In the genomic region with DNA sequence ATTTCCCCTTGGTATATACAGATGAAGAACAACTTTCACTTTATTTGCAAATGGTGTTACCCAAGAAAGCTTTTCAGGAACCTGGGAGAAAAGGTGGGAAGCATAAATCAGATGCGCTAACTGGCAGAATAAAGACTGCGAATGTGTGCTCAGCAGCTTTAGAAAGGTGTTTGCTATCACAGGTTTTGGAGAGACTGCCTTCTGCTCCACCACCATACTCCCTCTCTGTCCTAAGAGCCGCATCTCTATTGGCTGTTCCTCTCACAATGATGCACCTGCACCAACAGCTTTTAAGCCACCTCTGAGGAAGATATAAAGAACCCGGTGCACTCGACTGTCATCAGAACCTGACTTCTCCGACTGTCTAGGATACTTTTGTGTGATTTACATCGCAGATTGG, we compare ENCODE assay signal across 21 mouse cellular contexts.
"Had no signal": no experiment of that assay in that cellular context is flagged by ENCODE, and none has a peak within 500 bp of the region (broad histone marks: within the 10 kb centered on the region; RNA-seq: fewer than 3 reads in every experiment).

No protein-coding gene starts in this region.

- DNase-seq: heart, postnatal 10 days; heart, postnatal 14 days; heart, postnatal 36 days; heart, postnatal 4 days; kidney, adult 11 months; kidney, adult 18-20 months; kidney, adult 2 months; kidney, adult 8-10 months; kidney, adult 9 months; kidney, postnatal 10 days; kidney, postnatal 14 days; kidney, postnatal 25 days; kidney, postnatal 36 days; kidney, postnatal 4 days; layer of hippocampus, postnatal 36 days had no signal

- ATAC-seq: hindbrain, embryonic 16.5 days; hindbrain, postnatal 0 days; inflammation-experienced regulatory T-cells, adult 6 months; intestine, embryonic 15.5 days; intestine, embryonic 16.5 days; intestine, postnatal 0 days had no signal
